Mouse (Mus musculus): ENCODE results near the gene Mup12. TPM values are rescaled to one million over a fixed set of nuclear protein-coding genes. Genes with fewer than 3 reads are reported as not detected.
"Not testable (repeated sequence)": the region's sequence is repeated elsewhere in the genome, so short reads cannot be mapped to it uniquely, and the experiment has no call there.

Gene Mup12
- 1 to 10 TPM in 1 of 2 experiments, not detected in 1; 1.0 TPM for total RNA-seq (2021)
- long read RNA-seq, experiment 1, result 0 reads
- long read RNA-seq, experiment 2, result 0 reads

GRCm38 (mm10) chr4:60741226-60741625 lies at the start of gene Mup12:
Mup12 (minus strand) TSS chr4:60741326.
- not testable (repeated sequence) for DNase-seq (ENCODE audit: low spot score in 2 of 2)

Other genes with a start within 250 kb of the Mup12 start
- gene Mup1, start 239.4 kb downstream of the Mup12 start, total RNA-seq (2021), result not detected
- gene Mup10, start 159.1 kb downstream of the Mup12 start, total RNA-seq (2021), result 1 to 10 TPM in 1 of 2 experiments, not detected in 1; 3.4 TPM
- gene Mup11, start 78.9 kb downstream of the Mup12 start, total RNA-seq (2021), result 1 to 10 TPM in 1 of 2 experiments, not detected in 1; 2.9 TPM
- 100 to 1,000 TPM in 1 of 2 experiments, 1 to 10 TPM in 1; 2.9 to 249 TPM for gene Mup22, start 80.1 kb upstream of the Mup12 start, total RNA-seq (2021)